Mouse (Mus musculus) spleen, postnatal 36 days (tissue): ENCODE results near the gene Gprasp1.
"Not testable (repeated sequence)": the region's sequence is repeated elsewhere in the genome, so short reads cannot be mapped to it uniquely, and the experiment has no call there.

Source experiments
- DNase-seq, 2 experiments: peaks; one replicate each; pipeline ENCODE4 v3.0.0; 2022; ENCODE audit warnings: low spot score in 2 of 2, mixed read lengths in 1 of 2

Gprasp1 gene

GRCm38 (mm10) chrX:135837896-135838295 lies 95.4 kb downstream of the Gprasp1 start:
- DNase-seq: no peak

GRCm38 (mm10) chrX:135838521-135839360 lies 96.2 kb downstream of the Gprasp1 start, which contains the start of gene Gprasp2:
Gene Gprasp2, plus strand, starts transcription at chrX:135839034.
- not testable (repeated sequence) for DNase-seq

- DNase-seq: peak in 1 of 2 experiments; percentile 3
Measured at GRCm38 (mm10) chrX:135839397-135840391, 97.2 kb downstream of the Gprasp1 start.
